Mouse (Mus musculus): Measurements from ENCODE around the gene Cacna1d. TPM values are rescaled to one million over a fixed set of nuclear protein-coding genes. Genes with fewer than 3 reads are reported as not detected.

Cacna1d gene
- total and polyA plus RNA-seq, 3 experiments = not detected

DNA sequence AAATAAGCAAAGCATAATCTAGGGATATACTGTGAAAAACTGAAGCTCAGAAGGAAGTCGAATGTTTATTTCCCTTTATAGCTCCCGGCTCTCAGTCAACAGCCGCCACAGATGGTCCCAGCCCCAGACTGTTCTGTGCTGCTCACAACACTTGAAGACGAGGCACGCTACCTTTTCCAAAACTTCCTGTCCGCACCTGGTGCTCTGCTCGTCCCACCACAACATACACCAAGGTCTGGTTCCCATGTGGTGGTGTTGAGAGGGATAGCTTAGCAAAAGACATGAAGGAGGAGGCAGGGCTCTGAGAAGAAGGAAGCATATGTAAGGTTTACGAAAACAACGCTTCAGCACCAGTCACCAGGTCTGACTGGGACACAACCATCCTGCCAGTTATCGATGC lies 207.2 kb downstream of the Cacna1d start:
- no peak overlapping the region for H3K4me3 ChIP-seq (ENCODE audit: control insufficient read depth in 1 of 2, insufficient read depth in 1 of 2, low read depth in 2 of 2, low read length in 2 of 2)
- no peak for TF ChIP-seq JUND (IDR thresholded peaks at IDR 0.05; ENCODE audit: low read depth, low read length)
- TF ChIP-seq MYC (IDR thresholded peaks at IDR 0.05; ENCODE audit: low read depth, low read length) = no peak
- TF ChIP-seq CHD1 (IDR thresholded peaks at IDR 0.05; ENCODE audit: low read depth, low read length) = no peak
- TF ChIP-seq MAZ (IDR thresholded peaks at IDR 0.05; ENCODE audit: low read depth, low read length) = no peak
- TF ChIP-seq BHLHE40 (IDR thresholded peaks at IDR 0.05; ENCODE audit: borderline replicate concordance, low read depth, low read length) = no peak
- TF ChIP-seq TCF12 (IDR thresholded peaks at IDR 0.05; ENCODE audit: low read depth, low read length) = no peak
- no peak for TF ChIP-seq TAL1 (IDR thresholded peaks at IDR 0.05; ENCODE audit: low read length)
- TF ChIP-seq NELFE (IDR thresholded peaks at IDR 0.05; ENCODE audit: low read depth, low read length) = no peak
- no peak for TF ChIP-seq UBTF (IDR thresholded peaks at IDR 0.05; ENCODE audit: borderline replicate concordance, insufficient read depth, low read depth, low read length)
- no peak for TF ChIP-seq POLR2A (IDR thresholded peaks at IDR 0.05; ENCODE audit: control insufficient read depth in 1 of 2, insufficient read depth in 1 of 2, low read depth in 1 of 2, low read length in 2 of 2, poor library complexity in 1 of 2)
- TF ChIP-seq USF1 (IDR thresholded peaks at IDR 0.05; ENCODE audit: low read depth, low read length) = no peak
- no peak for TF ChIP-seq POLR2AphosphoS5 (IDR thresholded peaks at IDR 0.05; ENCODE audit: borderline replicate concordance, low read depth, low read length)
- TF ChIP-seq ELF1 (IDR thresholded peaks at IDR 0.05; ENCODE audit: low read depth, low read length) = no peak
- TF ChIP-seq NRF1 (IDR thresholded peaks at IDR 0.05; ENCODE audit: insufficient read depth, low read depth, low read length, poor library complexity, severe bottlenecking) = no peak
- TF ChIP-seq ZNF384 (IDR thresholded peaks at IDR 0.05; ENCODE audit: low read depth, low read length) = no peak
- peaks cover 7 to 11% of the 10 kb centered on the region in 2 experiments; a peak in 3 of 4 replicates for H3K27me3 ChIP-seq (ENCODE audit: control insufficient read depth in 1 of 2, insufficient read depth in 2 of 2, low read length in 2 of 2)
- H3K36me3 ChIP-seq (ENCODE audit: control insufficient read depth in 1 of 2, insufficient read depth in 2 of 2, low read length in 2 of 2) = no peaks in the 10 kb centered on the region
- H3K9ac ChIP-seq (ENCODE audit: control insufficient read depth, low read depth, low read length, poor library complexity, severe bottlenecking) = no peak overlapping the region
- H3K9me3 ChIP-seq (replicated peaks; ENCODE audit: insufficient read depth, low read length) = no peaks in the 10 kb centered on the region
- H3K27ac ChIP-seq (ENCODE audit: control insufficient read depth, low read depth, low read length) = no peak overlapping the region
- no peaks in the 10 kb centered on the region for H3K4me1 ChIP-seq (ENCODE audit: control insufficient read depth in 1 of 2, insufficient read depth in 2 of 2, low read length in 2 of 2)
- DNase-seq (ENCODE audit: low read depth, low spot score) = no peak
- H3K79me2 ChIP-seq (ENCODE audit: control insufficient read depth, insufficient read depth, low read length, poor library complexity) = no peaks in the 10 kb centered on the region

DNA sequence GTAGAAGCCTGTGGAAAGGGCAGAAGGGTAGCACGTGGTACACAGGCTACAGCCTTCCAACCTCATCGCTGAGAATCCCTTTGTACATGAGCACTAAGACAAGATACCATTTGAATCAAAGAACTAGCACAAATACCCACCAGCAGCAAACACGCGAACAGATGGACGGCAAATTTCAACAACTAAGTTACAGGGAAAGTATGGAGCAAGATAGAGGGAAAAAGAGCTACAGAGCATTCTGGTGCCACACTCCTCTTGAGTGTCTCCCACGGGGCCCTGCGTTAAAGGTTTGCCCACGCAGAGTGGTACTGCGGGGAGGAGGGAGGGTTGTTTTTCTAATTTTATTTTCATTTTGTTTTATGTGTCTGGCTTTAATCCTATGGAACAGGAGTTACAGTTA lies 215.7 kb downstream of the Cacna1d start:
- Histone ChIP-seq H3K27ac (ENCODE audit: control insufficient read depth, low read depth, low read length) (no peak overlapping the region), H3K9me3 (replicated peaks; ENCODE audit: insufficient read depth, low read length) (no peaks in the 10 kb centered on the region), H3K36me3 (ENCODE audit: control insufficient read depth in 1 of 2, insufficient read depth in 2 of 2, low read length in 2 of 2) (no peaks in the 10 kb centered on the region), H3K27me3 (ENCODE audit: control insufficient read depth in 1 of 2, insufficient read depth in 2 of 2, low read length in 2 of 2) (peaks cover 12 to 18% of the 10 kb centered on the region in 2 experiments), H3K9ac (ENCODE audit: control insufficient read depth, low read depth, low read length, poor library complexity, severe bottlenecking) (no peak overlapping the region), H3K4me3 (ENCODE audit: control insufficient read depth in 1 of 2, insufficient read depth in 1 of 2, low read depth in 2 of 2, low read length in 2 of 2) (no peak overlapping the region), H3K4me1 (ENCODE audit: control insufficient read depth in 1 of 2, insufficient read depth in 2 of 2, low read length in 2 of 2) (no peaks in the 10 kb centered on the region), H3K79me2 (ENCODE audit: control insufficient read depth, insufficient read depth, low read length, poor library complexity) (no peaks in the 10 kb centered on the region)
- TF ChIP-seq CTCF (IDR thresholded peaks at IDR 0.05 in 2 of 3, conservative IDR thresholded peaks at IDR 0.05 in 1 of 3; ENCODE audit: control insufficient read depth in 1 of 3, insufficient read depth in 1 of 3, low read depth in 2 of 3, low read length in 3 of 3, poor library complexity in 1 of 3, severe bottlenecking in 1 of 3) = no peak
- TF ChIP-seq KAT2A (conservative IDR thresholded peaks at IDR 0.05; ENCODE audit: low read depth, low read length) = no peak
- no peak for TF ChIP-seq USF1 (IDR thresholded peaks at IDR 0.05; ENCODE audit: low read depth, low read length)
- TF ChIP-seq BHLHE40 (IDR thresholded peaks at IDR 0.05; ENCODE audit: borderline replicate concordance, low read depth, low read length) = no peak
- no peak for TF ChIP-seq NELFE (IDR thresholded peaks at IDR 0.05; ENCODE audit: low read depth, low read length)
- no peak for TF ChIP-seq POLR2AphosphoS5 (IDR thresholded peaks at IDR 0.05; ENCODE audit: borderline replicate concordance, low read depth, low read length)
- TF ChIP-seq CHD2 (IDR thresholded peaks at IDR 0.05; ENCODE audit: low read length) = no peak
- no peak for TF ChIP-seq TCF12 (IDR thresholded peaks at IDR 0.05; ENCODE audit: low read depth, low read length)
- no peak for TF ChIP-seq ELF1 (IDR thresholded peaks at IDR 0.05; ENCODE audit: low read depth, low read length)
- TF ChIP-seq MAX (IDR thresholded peaks at IDR 0.05; ENCODE audit: low read length) = no peak
- DNase-seq (ENCODE audit: low read depth, low spot score) = no peak

Measured in MEL (cell line).